Mouse (Mus musculus): ENCODE measurements around the gene Rcc1. TPM values are rescaled to one million over a fixed set of nuclear protein-coding genes. Genes with fewer than 3 reads are reported as not detected.

Rcc1 gene
- polyA plus RNA-seq (2012) = 96.0 and 97.3 TPM in 2 replicates

DNA sequence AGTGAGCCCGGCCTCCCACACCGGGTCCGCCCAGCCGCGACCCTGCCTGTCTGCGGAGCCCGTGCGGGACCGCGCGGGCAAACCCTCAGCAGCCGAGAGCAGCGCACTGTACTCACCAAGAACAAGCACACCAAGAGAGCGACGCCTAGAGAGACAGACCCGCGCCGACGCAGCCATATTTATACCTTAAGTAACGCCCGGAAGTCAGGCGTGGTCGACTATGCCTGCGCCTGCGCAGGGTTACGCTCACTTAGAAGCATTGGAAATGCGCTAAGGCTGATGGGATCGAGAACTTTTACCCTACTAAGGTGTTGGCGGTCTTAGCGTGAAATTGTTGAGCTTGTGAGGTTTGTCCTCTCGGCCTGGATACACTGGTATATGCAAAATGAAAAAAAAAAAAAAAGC, at the start of gene Rcc1:
Gene Rcc1, minus strand, starts transcription at position 125 of the 405 bp plus-strand sequence.
- TF ChIP-seq GATA1 (IDR thresholded peaks at IDR 0.05; ENCODE audit: low read length) = no peak

DNA sequence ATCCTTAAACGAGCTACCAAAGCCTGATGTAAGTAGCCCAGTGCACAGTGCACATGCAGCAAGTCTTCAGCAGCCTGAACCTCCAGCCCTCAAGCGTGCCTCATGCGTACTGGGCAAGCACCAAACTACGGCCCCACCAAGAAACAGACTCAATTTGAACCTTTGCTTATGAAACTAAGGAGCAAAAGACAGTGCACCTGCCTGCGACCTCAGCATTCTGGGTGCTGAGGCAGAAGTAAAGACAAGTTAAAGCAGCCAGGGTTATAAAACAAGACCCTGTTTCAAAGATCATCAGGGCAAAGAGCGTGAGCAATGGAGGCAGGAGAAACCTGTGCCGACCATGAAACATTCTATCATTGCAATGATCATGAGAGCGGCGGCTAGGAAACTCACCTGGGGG, 47.6 kb upstream of the Rcc1 start:
- no peak for TF ChIP-seq GATA1 (IDR thresholded peaks at IDR 0.05; ENCODE audit: low read length)

DNA sequence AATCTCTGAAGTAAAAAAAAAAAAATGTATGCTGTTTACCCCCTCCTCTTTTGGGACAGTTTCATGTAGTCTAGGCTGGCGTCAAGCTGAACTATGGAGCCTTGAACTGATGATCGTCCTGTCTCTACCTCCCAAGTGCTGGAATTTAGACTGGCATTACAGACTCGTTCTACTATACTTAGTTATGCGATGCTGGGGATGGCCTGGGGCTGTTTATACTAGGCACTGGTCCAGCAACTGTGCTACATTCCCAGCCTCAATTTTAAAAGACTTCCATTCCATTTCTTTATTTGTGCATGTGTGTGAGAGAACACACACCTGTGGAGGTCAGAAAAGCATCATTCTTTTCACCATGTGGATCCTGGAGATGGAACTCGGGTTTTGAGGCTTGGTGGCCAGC, 45.5 kb upstream of the Rcc1 start:
- no peak for TF ChIP-seq GATA1 (IDR thresholded peaks at IDR 0.05; ENCODE audit: low read length)

DNA sequence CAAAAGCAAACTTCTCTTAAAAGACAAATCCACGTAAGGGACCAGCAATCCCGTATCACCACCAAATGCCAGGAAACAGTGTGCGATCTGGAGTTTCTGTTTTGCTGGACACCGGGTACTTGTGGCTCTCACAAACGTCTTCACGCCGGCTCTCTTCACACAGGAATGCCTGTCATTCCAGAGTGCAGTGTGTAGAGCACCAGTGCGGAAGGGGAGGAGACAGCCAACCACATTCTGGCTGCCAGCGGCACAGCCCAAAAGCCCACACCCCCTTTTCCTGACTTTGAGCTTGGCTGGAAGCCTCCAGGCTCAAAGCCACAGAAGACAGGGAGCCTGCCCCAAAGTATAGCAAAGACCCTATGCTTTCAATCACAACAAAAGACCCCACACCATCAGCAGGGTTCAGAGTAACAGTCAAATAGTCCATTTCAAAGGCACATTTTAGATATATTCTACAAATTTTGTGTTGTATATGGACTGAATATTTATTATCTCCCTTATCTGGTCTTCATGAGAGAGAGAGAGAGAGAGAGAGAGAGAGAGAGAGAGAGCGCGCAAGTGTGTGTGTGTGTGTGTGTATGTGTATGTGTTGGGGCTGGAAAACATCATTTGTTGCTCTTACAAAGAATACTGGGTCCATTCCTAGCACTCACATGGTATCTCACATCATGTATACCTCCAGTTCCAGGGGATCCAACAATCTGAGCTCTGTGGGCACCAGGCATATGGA, 44.8 kb upstream of the Rcc1 start:
- no peak for TF ChIP-seq GATA1 (IDR thresholded peaks at IDR 0.05; ENCODE audit: low read length)

DNA sequence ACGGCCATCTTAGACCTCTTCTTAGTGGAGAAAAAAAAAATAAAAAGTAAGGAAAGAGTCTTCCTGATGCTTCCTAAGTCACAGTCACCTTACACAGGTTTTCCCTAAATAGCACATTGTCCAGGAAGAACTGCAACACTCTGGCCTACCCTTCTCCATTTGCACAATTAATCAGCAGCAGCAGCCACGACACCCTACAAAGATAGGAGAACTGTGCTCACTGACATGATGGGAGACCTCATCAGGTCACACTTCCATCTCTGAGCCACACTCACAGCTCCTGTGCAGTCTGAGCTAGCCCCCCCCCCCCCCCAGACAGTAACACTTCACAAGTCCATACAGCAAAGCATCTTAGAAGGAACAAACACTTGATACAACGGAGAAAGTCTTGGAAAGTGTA, 43.7 kb upstream of the Rcc1 start:
- TF ChIP-seq GATA1 (IDR thresholded peaks at IDR 0.05; ENCODE audit: low read length) = no peak

DNA sequence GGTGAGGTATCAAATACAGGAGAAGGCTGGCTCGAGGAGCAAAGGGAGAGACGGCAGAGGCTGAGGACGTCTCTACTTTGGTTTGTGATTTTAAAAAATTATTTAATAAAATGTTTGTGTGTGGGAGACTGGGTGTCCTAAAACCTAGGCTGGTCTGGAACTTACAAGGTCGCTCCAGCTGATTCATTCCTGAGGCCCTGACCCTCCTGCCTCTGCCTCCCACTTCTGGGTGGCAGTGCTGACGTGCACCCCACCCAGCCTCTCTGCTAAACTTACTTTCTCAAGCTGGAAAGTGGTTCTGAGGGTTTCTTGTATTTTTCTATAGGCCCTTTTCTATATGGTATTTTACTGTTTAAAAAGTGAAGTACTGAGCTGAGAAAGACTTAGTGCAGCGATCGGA, 42.8 kb upstream of the Rcc1 start:
- TF ChIP-seq GATA1 (IDR thresholded peaks at IDR 0.05; ENCODE audit: low read length) = no peak

DNA sequence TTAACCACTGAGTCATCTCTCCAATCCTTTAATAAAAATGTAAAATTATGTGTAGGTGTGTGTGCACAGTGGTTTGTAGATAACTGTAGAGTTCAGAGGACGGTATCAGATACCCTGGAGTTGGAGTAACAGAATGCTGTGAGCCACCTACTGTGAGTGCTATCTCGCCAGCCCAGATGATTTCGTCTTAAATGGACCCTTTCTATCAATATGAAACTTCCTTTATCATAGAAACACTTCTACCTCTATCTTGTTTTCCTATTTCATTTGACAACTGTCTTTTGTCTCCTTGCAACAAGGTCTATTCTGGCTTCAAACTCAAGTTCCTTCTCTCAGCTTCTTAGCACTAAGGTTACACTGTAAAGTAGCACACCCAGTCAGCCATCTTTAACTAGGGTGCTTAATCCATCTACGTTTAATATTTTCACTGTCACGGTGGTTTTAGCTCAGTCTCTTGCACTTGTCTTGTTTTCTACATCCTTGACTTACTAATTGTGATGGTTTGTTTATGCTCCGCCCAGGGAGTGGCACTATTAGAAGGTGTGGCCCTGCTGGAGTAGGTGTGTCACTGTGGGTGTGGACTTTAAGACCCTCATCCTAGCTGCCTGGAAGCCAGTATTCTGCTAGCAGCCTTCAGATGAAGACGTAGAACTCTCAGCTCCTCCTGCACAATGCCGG, 37.8 kb upstream of the Rcc1 start:
- peak; percentile 97 for TF ChIP-seq GATA1 (IDR thresholded peaks at IDR 0.05; ENCODE audit: low read length)

DNA sequence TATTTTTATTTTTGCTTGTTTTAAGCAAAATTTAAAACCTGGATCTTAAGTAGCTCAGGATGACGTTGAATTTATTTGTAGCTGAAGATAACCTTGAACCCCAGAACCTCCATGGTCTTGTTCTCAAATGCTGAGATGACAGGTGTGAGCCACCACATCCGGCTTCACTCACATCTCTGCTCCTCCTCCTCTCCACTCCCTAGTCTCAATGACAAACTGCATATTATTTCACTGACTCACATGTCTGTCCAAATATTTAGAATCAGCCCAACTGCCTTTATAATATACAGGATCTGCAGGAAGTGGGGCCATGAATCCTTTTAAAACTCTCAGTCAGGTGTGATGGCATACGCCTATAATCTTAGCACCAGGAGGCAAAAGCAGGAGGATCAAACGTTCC, 35.9 kb upstream of the Rcc1 start:
- TF ChIP-seq GATA1 (IDR thresholded peaks at IDR 0.05; ENCODE audit: low read length) = no peak

DNA sequence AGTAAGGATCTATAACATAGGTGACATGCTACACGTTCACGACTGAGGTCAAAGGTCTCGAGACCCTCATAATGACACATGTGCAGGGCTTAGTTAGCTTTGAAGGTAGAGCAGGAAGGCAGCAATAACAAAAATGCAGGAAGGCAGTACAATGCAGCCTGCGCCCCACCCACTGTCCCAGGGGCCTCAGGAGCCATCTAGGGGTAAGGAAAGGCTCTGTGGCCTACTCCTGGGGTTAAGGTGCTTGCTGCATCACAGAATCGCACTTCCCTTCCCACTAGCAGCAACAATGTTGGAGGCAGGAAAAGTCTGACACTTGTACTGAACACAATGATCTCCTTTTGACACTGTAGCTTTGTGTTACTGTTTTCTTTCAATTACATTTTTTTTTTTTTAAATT, 34.2 kb upstream of the Rcc1 start:
- no peak for TF ChIP-seq GATA1 (IDR thresholded peaks at IDR 0.05; ENCODE audit: low read length)

DNA sequence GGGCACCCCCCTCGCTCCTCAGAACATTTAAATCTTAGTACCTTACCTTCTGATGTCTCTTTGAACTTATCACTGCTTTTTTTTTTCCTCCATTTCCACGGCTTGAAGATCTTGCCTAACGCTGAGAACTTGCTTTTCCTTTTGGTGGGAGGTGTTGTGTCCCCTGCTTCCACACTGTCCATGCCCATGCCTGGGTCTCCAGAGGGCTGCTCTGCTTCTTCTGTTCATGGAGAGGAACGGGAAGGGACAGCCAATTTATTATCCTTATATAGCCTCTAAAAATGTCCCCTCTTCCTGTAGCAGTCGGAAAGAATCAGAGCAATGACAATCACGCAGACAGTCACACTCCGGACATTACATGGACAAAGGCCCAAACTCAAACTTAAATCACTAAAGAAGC, 33.4 kb upstream of the Rcc1 start:
- TF ChIP-seq GATA1 (IDR thresholded peaks at IDR 0.05; ENCODE audit: low read length) = no peak

DNA sequence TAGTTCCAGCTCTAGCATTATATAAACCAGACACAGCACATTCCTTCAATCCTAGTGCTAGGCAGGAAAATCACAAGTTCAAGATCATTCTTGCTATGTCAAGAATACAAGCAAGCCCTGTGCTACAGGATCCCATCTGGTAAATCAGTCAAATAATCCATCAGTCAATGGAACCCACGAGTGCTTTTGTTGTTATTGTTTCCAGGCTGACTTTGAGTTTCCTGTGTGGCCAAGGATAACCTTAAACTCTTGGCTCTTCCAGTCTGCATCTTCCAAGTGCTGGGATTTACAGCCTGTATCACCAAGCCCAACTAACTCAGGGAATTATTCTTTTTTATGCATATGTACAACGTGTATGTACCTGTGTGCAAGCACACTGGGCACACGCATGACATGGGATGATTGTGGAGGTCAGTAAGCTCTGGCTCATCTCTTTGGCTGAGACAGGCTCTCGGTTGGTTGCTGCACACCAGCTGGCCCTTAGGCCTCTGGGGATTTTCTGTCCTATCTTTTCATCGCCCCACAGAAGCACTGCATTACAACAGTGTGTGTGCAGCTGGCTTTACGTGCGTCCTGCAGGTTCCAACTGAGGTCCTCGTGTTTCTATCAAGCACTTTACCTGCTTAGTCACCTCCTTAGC, 32.5 kb upstream of the Rcc1 start:
- no peak for TF ChIP-seq GATA1 (IDR thresholded peaks at IDR 0.05; ENCODE audit: low read length)

DNA sequence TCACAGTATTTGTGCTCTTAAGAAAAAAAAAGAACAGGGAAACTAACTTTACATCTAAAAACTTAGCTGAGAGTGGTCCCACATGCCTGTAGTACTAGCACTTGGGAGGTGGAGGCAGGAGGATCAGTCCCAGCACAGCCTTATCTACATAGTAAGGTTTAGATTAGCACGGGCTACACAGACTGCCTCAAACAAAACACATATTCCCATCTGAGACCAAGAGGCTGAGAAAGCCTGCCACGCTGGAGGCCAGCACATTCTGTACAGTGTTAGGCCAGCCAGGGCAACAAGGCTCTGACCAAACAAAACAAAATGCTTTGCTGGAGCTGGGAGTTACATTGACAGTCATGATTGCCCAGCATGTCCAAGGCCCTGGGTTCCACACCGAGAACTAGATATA, 30.1 kb upstream of the Rcc1 start:
- no peak for TF ChIP-seq GATA1 (IDR thresholded peaks at IDR 0.05; ENCODE audit: low read length)

DNA sequence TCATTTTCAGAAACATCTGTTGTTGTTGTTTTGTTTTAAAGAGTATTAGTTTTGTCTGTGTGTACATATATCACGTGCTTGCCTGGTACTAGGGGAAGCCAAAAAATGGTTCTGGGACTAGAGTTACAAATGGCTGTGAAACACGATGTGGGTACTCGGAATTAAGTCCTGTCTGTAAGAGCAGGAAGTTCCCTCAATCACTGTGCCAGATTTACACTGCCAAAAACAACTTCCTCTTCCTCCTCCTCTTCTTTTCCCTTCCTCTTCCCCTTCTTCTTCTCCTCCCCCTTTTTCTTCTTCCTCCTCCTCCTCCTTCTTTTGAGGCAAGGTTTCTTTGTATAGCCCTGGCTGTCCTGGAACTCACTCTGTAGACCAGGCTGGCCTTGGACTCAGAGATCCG, 28.9 kb upstream of the Rcc1 start:
- no peak for TF ChIP-seq GATA1 (IDR thresholded peaks at IDR 0.05; ENCODE audit: low read length)

DNA sequence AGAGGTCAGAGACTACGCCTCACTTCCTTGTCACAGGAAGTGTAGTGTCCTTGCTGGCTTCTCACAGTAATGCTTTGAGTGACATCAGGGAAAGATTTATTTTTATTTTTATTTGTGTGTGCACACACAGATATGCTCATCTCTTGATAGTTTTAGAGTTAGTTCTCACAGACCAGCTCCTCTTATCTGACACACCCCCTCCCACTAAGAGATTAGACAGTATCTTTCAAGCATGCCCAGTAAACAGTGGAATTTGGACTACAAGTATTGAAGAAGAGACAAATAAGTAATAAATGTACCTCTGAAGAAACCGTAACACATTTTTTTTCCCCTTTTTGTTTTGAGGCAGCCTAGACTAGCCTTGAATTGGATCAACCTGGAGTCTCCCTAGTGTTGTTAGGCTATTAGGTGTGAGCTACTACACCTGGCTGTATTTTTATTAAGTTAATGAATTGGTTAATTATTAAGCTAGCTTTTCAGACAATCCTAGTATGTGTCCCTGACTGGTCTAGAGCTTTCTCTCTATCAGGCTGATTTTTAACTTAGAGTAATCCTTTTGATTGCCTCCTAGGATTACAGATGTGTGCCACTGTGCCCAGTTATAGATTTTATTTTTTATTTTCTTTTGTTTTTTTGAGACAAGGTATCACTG, 27.7 kb upstream of the Rcc1 start:
- TF ChIP-seq GATA1 (IDR thresholded peaks at IDR 0.05; ENCODE audit: low read length) = no peak

DNA sequence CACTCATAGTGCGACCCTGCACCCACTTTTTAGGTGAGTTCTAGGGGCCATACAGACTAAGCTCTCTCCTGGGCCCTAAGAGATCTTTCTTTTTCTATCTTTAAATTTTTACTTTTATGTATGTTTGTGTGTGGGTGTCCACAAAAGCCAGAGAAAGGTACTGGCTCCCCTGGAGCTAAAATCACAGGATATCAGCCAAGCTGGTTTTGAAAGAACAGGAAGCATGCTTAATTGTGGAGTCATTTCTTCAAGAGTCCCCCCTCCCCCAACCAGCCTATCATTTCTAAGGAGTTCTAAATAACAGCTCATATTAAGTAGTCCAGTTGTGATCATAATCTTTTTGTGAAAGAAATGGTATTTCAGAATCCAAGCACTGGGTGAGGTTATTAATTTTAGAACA, 20.4 kb upstream of the Rcc1 start:
- TF ChIP-seq GATA1 (IDR thresholded peaks at IDR 0.05; ENCODE audit: low read length) = no peak
